8 mouse cellular contexts compared by ENCODE assay signal in genomic region chr14:21750008-21750880, GRCm38 (mm10). TPM values are rescaled to one million over a fixed set of nuclear protein-coding genes. Genes with fewer than 3 reads are reported as not detected.
DNase-seq lines count a peak whose midpoint lies in the region; ATAC-seq and TF ChIP-seq lines count a peak whose summit lies in the region.

Gene Samd8 (plus strand): TSS chr14:21750531.

- no peaks in the 10 kb centered on the region for H3K27me3 ChIP-seq in heart, embryonic 13.5 days (replicated peaks)
- no peaks in the 10 kb centered on the region for H3K27me3 ChIP-seq in kidney, postnatal 0 days (ENCODE audit: insufficient read depth, low read length)
- H3K27me3 ChIP-seq in liver, embryonic 11.5 days (replicated peaks; ENCODE audit: control insufficient read depth, insufficient read depth, low read length): no peaks in the 10 kb centered on the region
- H3K27me3 ChIP-seq in myocyte (ENCODE audit: control insufficient read depth, insufficient read depth, insufficient read length): no peaks in the 10 kb centered on the region
- H3K27me3 ChIP-seq in splenic B cell, adult 2 months (ENCODE audit: control insufficient read depth, insufficient read depth, low read length, poor library complexity, severe bottlenecking): no peaks in the 10 kb centered on the region

- H3K36me3 ChIP-seq in heart, embryonic 13.5 days: no peaks in the 10 kb centered on the region
- no peaks in the 10 kb centered on the region for H3K36me3 ChIP-seq in kidney, postnatal 0 days (ENCODE audit: insufficient read depth, low read length)
- H3K36me3 ChIP-seq in liver, embryonic 11.5 days (ENCODE audit: control insufficient read depth, insufficient read depth, low read length): no peaks in the 10 kb centered on the region
- H3K36me3 ChIP-seq in myocyte (ENCODE audit: control insufficient read depth, insufficient read depth): no peaks in the 10 kb centered on the region
- H3K36me3 ChIP-seq in splenic B cell, adult 2 months (ENCODE audit: control insufficient read depth, insufficient read depth, low read length, poor library complexity, severe bottlenecking): no peaks in the 10 kb centered on the region

- H3K9me3 ChIP-seq in heart, embryonic 13.5 days: no peaks in the 10 kb centered on the region
- no peaks in the 10 kb centered on the region for H3K9me3 ChIP-seq in kidney, postnatal 0 days (replicated peaks; ENCODE audit: low read length)
- H3K9me3 ChIP-seq in liver, embryonic 11.5 days (ENCODE audit: control insufficient read depth, low read length): no peaks in the 10 kb centered on the region

- peak within 1 kb of the TSS; percentile 90 for H3K27ac ChIP-seq in heart, embryonic 13.5 days (replicated peaks)
- H3K27ac ChIP-seq in kidney, postnatal 0 days: peak within 1 kb of the TSS; percentile 93
- peak within 1 kb of the TSS; percentile 70 for H3K27ac ChIP-seq in liver, embryonic 11.5 days (ENCODE audit: low read depth, low read length)

- ATAC-seq in heart, embryonic 13.5 days (ENCODE audit: extremely low read depth, insufficient number of reproducible peaks, low FRiP score, low TSS enrichment): peak; percentile 77
- peak; percentile 88 for ATAC-seq in kidney, postnatal 0 days (replicated peaks; ENCODE audit: low FRiP score, low read depth)
- peak; percentile 85 for ATAC-seq in liver, embryonic 11.5 days (replicated peaks; ENCODE audit: low FRiP score)

- H3K4me1 ChIP-seq in heart, embryonic 13.5 days: peaks cover 18% of the 10 kb centered on the region
- peaks cover 13% of the 10 kb centered on the region for H3K4me1 ChIP-seq in kidney, postnatal 0 days (replicated peaks; ENCODE audit: insufficient read depth, low read length)
- H3K4me1 ChIP-seq in liver, embryonic 11.5 days (replicated peaks; ENCODE audit: control insufficient read depth, insufficient read depth, low read length): peaks cover 25% of the 10 kb centered on the region

- H3K9ac ChIP-seq in heart, embryonic 13.5 days: peak within 1 kb of the TSS; percentile 97
- peak within 1 kb of the TSS; percentile 93 for H3K9ac ChIP-seq in kidney, postnatal 0 days (ENCODE audit: low read depth, low read length)
- H3K9ac ChIP-seq in liver, embryonic 11.5 days (ENCODE audit: low read depth, low read length): peak within 1 kb of the TSS; percentile 66

- peak within 1 kb of the TSS; percentile 65 for H3ac ChIP-seq in myocyte (ENCODE audit: control insufficient read depth, insufficient read length)

- peak within 1 kb of the TSS; percentile 98 for H3K4me3 ChIP-seq in heart, embryonic 13.5 days
- H3K4me3 ChIP-seq in kidney, postnatal 0 days (replicated peaks; ENCODE audit: low read depth, low read length): peak within 1 kb of the TSS; percentile 100
- H3K4me3 ChIP-seq in liver, embryonic 11.5 days (ENCODE audit: low read depth, low read length): peak within 1 kb of the TSS; percentile 98
- H3K4me3 ChIP-seq in myocyte: peak within 1 kb of the TSS; percentile 91

- DNase-seq in CD8-positive naive resting alpha-beta T cell, adult 2 months (ENCODE audit: low read depth in 2 of 2, low spot score in 2 of 2): peak; percentile 75 to 82
- peak; percentile 65 for DNase-seq in c-Kit-negative CD71-positive TER-119-positive erythroid progenitor cells, embryonic 14.5 days (ENCODE audit: low read depth, low spot score)
- DNase-seq in fibroblast of lung, adult 2 months (ENCODE audit: low read depth): peak; percentile 48
- peak; percentile 91 for DNase-seq in kidney, postnatal 0 days (ENCODE audit: low spot score)
- DNase-seq in liver, embryonic 11.5 days (ENCODE audit: low spot score): peak; percentile 89
- peak; percentile 91 for DNase-seq in splenic B cell, adult 2 months (ENCODE audit: low read depth, low spot score)

- WGBS in heart, embryonic 13.5 days: 7% methylated on average over 52 of the region's 52 CpGs
- 6% methylated on average over 52 of the region's 52 CpGs for WGBS in kidney, postnatal 0 days
- 6% methylated on average over 52 of the region's 52 CpGs for WGBS in liver, embryonic 11.5 days

- TF ChIP-seq CTCF in kidney, postnatal 0 days (IDR thresholded peaks at IDR 0.05; ENCODE audit: low read depth): no peak

- H3K4me2 ChIP-seq in heart, embryonic 13.5 days: peak within 1 kb of the TSS; percentile 80
- peak within 1 kb of the TSS; percentile 80 for H3K4me2 ChIP-seq in kidney, postnatal 0 days (ENCODE audit: low read length)
- H3K4me2 ChIP-seq in liver, embryonic 11.5 days: peak within 1 kb of the TSS; percentile 86
- H3K4me2 ChIP-seq in myocyte (ENCODE audit: low read depth): peak within 1 kb of the TSS; percentile 90

- TF ChIP-seq POLR2A in myocyte (IDR thresholded peaks at IDR 0.05; ENCODE audit: insufficient read length, low read depth): peak; percentile 92

- peaks cover 46% of the 10 kb centered on the region for H3K79me2 ChIP-seq in myocyte (ENCODE audit: control insufficient read depth, insufficient read depth)

TF ChIP-seq in myocyte, 11 proteins besides CTCF, POLR2A, EP300 and RAD21:
- TF ChIP-seq E2F4 (IDR thresholded peaks at IDR 0.05; ENCODE audit: insufficient read depth) (no peak), MYOG (IDR thresholded peaks at IDR 0.05; ENCODE audit: control insufficient read depth in 1 of 3, insufficient read depth in 1 of 3, insufficient read length in 2 of 3, low read depth in 2 of 3) (peak in 1 of 3 experiments; percentile 19), CEBPB (IDR thresholded peaks at IDR 0.05; ENCODE audit: insufficient read depth, poor library complexity, severe bottlenecking) (peak; percentile 77), POLR2AphosphoS2 (IDR thresholded peaks at IDR 0.05; ENCODE audit: insufficient read length, low read depth) (peak; percentile 90), MAX (IDR thresholded peaks at IDR 0.05; ENCODE audit: low read depth) (no peak), SRF (IDR thresholded peaks at IDR 0.05; ENCODE audit: control insufficient read depth, insufficient read length, low read depth) (no peak), TCF12 (IDR thresholded peaks at IDR 0.05; ENCODE audit: insufficient read depth, poor library complexity, severe bottlenecking) (no peak), TCF3 (IDR thresholded peaks at IDR 0.05; ENCODE audit: insufficient read length, low read depth) (no peak), REST (IDR thresholded peaks at IDR 0.05; ENCODE audit: insufficient read depth, insufficient read length) (no peak), USF1 (IDR thresholded peaks at IDR 0.05; ENCODE audit: low read depth) (no peak), MYOD1 (IDR thresholded peaks at IDR 0.05; ENCODE audit: control insufficient read depth in 1 of 3, insufficient read length in 2 of 3, low read depth in 2 of 3) (no peak)

RNA-seq across cellular contexts. Expression of gene Samd8, which starts in this region (rescaled TPM):
- polyA plus RNA-seq in heart, embryonic 13.5 days (2015; fragmentation: Nextera tagmentation; extraction: Ambion mirVana): 8.2 and 9.2 TPM in 2 replicates
- polyA plus RNA-seq in kidney, postnatal 0 days (2015; fragmentation: Nextera tagmentation; extraction: Ambion mirVana): 8.1 and 8.5 TPM in 2 replicates
- polyA plus RNA-seq in liver, embryonic 11.5 days (2014; fragmentation: Nextera tagmentation; extraction: Ambion mirVana): 7.1 TPM in 2 replicates
- polyA plus RNA-seq in myocyte (2012; fragmentation: generic; extraction: Trizol): 27.8 TPM

Comparison
In these comparisons a context has a peak if more than half of its experiments do, and no peak if none do; other contexts are left out.
1. Peak in every context shown above with its lines: DNase-seq, ATAC-seq, H3K4me3 ChIP-seq and H3K27ac ChIP-seq.